Mouse (Mus musculus): Measurements from ENCODE around the gene Camkk2. TPM values are rescaled to one million over a fixed set of nuclear protein-coding genes. Genes with fewer than 3 reads are reported as not detected.

The Camkk2 gene
- total RNA-seq, 2 experiments from 2014 or later: 3.6 to 5.2 TPM

- no peak for DNase-seq
- H3K4me3 ChIP-seq: no peak overlapping the region
- no peak for TF ChIP-seq CTCF (IDR thresholded peaks at IDR 0.05)
- no peak overlapping the region for H3K27ac ChIP-seq
- intact Hi-C loops (cut with DNase I): loop anchor here (5.0 kb wide), 1 partner anchor 98 kb away; no protein-coding TSS in a partner anchor
Observed at GRCm38 (mm10) chr5:122725453-122725852, 53.8 kb downstream of the Camkk2 start.

- intact Hi-C loops (cut with DNase I): no loop called here
- Histone ChIP-seq H3K27ac (no peak overlapping the region), H3K4me3 (no peak overlapping the region)
- no peak for TF ChIP-seq CTCF (IDR thresholded peaks at IDR 0.05)
- DNase-seq: no peak
Observed at GRCm38 (mm10) chr5:122719168-122719567, 60.0 kb downstream of the Camkk2 start.

GRCm38 (mm10) chr5:122718400-122718799, 60.8 kb downstream of the Camkk2 start:
- intact Hi-C loops (cut with DNase I): no loop called here
- H3K4me3 ChIP-seq: no peak overlapping the region
- no peak for TF ChIP-seq CTCF (IDR thresholded peaks at IDR 0.05)
- no peak for DNase-seq
- H3K27ac ChIP-seq: no peak overlapping the region

- no peak overlapping the region for H3K27ac ChIP-seq
- no peak overlapping the region for H3K4me3 ChIP-seq
- peak; percentile 10; the same call in 1 of the 2 replicates for TF ChIP-seq CTCF (IDR thresholded peaks at IDR 0.05)
- intact Hi-C loops (cut with DNase I): no loop called here
- DNase-seq: no peak
Observed at GRCm38 (mm10) chr5:122716793-122717192, 62.4 kb downstream of the Camkk2 start.

- no peak for DNase-seq
- no peak for TF ChIP-seq CTCF (IDR thresholded peaks at IDR 0.05)
- H3K4me3 ChIP-seq: no peak overlapping the region
- no peak overlapping the region for H3K27ac ChIP-seq
- intact Hi-C loops (cut with DNase I): no loop called here
Observed at GRCm38 (mm10) chr5:122715723-122716122, 63.5 kb downstream of the Camkk2 start.

GRCm38 (mm10) chr5:122708819-122709218, 70.4 kb downstream of the Camkk2 start:
- no peak for TF ChIP-seq CTCF (IDR thresholded peaks at IDR 0.05)
- Histone ChIP-seq H3K27ac (peak overlapping the region; percentile 89; the same call in 1 of the 2 replicates), H3K4me3 (no peak overlapping the region; the same call in 1 of the 2 replicates)
- DNase-seq: no peak
- intact Hi-C loops (cut with DNase I): no loop called here

- intact Hi-C loops (cut with DNase I): no loop called here
- peak; percentile 87 for DNase-seq
Observed at GRCm38 (mm10) chr5:122707276-122708181, 71.7 kb downstream of the Camkk2 start, which contains the start of gene P2rx4. Gene P2rx4, plus strand, starts transcription at chr5:122707544.

GRCm38 (mm10) chr5:122706917-122707275, 72.3 kb downstream of the Camkk2 start:
- Histone ChIP-seq H3K4me3 (peak overlapping the region; percentile 82), H3K27ac (peak overlapping the region; percentile 89)
- intact Hi-C loops (cut with DNase I): no loop called here
- no peak for DNase-seq
- TF ChIP-seq CTCF (IDR thresholded peaks at IDR 0.05): no peak

More at GRCm38 (mm10) chr5:122707276-122708181, 71.7 kb downstream of the Camkk2 start, which contains the start of gene P2rx4:
- Histone ChIP-seq H3K4me3 (peak within 1 kb of the TSS; percentile 82), H3K27ac (peak within 1 kb of the TSS; percentile 89)
- TF ChIP-seq CTCF (IDR thresholded peaks at IDR 0.05): peak; percentile 17; the same call in 1 of the 2 replicates

GRCm38 (mm10) chr5:122705174-122705573, 74.0 kb downstream of the Camkk2 start:
- DNase-seq: no peak
- intact Hi-C loops (cut with DNase I): no loop called here

GRCm38 (mm10) chr5:122704571-122704970, 74.6 kb downstream of the Camkk2 start:
- no peak for TF ChIP-seq CTCF (IDR thresholded peaks at IDR 0.05)
- intact Hi-C loops (cut with DNase I): no loop called here
- Histone ChIP-seq H3K4me3 (no peak overlapping the region), H3K27ac (no peak overlapping the region)
- no peak for DNase-seq

More at GRCm38 (mm10) chr5:122705174-122705573, 74.0 kb downstream of the Camkk2 start:
- Histone ChIP-seq H3K4me3 (no peak overlapping the region), H3K27ac (no peak overlapping the region)
- no peak for TF ChIP-seq CTCF (IDR thresholded peaks at IDR 0.05)

- DNase-seq: no peak
- Histone ChIP-seq H3K4me3 (no peak overlapping the region), H3K27ac (no peak overlapping the region)
- intact Hi-C loops (cut with DNase I): no loop called here
- no peak for TF ChIP-seq CTCF (IDR thresholded peaks at IDR 0.05)
Observed at GRCm38 (mm10) chr5:122703574-122703973, 75.6 kb downstream of the Camkk2 start.

GRCm38 (mm10) chr5:122702156-122702555, 77.1 kb downstream of the Camkk2 start:
- DNase-seq: peak; percentile 35
- intact Hi-C loops (cut with DNase I): no loop called here
- Histone ChIP-seq H3K27ac (no peak overlapping the region), H3K4me3 (no peak overlapping the region)
- TF ChIP-seq CTCF (IDR thresholded peaks at IDR 0.05): no peak

- intact Hi-C loops (cut with DNase I): no loop called here
- TF ChIP-seq CTCF (IDR thresholded peaks at IDR 0.05): no peak
- DNase-seq: no peak
- H3K4me3 ChIP-seq: no peak overlapping the region
- no peak overlapping the region for H3K27ac ChIP-seq
Observed at GRCm38 (mm10) chr5:122700837-122701212, 78.4 kb downstream of the Camkk2 start.

All from gastrocnemius, adult 2 months (tissue).